Mouse (Mus musculus): ENCODE results near the gene Cd3eap.

Gene Cd3eap

GRCm38 (mm10) chr7:19306819-19307738 lies 52.2 kb downstream of the Cd3eap start:
- DNase-seq = no peak

All from thymus, postnatal 25 days (tissue).